Mouse (Mus musculus): ENCODE data around the gene Cinp. TPM values are rescaled to one million over a fixed set of nuclear protein-coding genes. Genes with fewer than 3 reads are reported as not detected.

Gene Cinp
- polyA plus RNA-seq, 1 experiment: 54.4 TPM

- Histone ChIP-seq H3K4me2 (ENCODE audit: low read depth) (no peak overlapping the region), H3ac (ENCODE audit: control insufficient read depth, insufficient read length) (no peak overlapping the region), H3K36me3 (ENCODE audit: control insufficient read depth, insufficient read depth) (no peaks in the 10 kb centered on the region), H3K79me2 (ENCODE audit: control insufficient read depth, insufficient read depth) (no peaks in the 10 kb centered on the region), H3K27me3 (ENCODE audit: control insufficient read depth, insufficient read depth, insufficient read length) (no peaks in the 10 kb centered on the region), H3K4me3 (no peak overlapping the region)
- no peak for TF ChIP-seq CEBPB (IDR thresholded peaks at IDR 0.05; ENCODE audit: insufficient read depth, poor library complexity, severe bottlenecking)
Observed at GRCm38 (mm10) chr12:110835182-110835581, 53.8 kb downstream of the Cinp start.

DNA sequence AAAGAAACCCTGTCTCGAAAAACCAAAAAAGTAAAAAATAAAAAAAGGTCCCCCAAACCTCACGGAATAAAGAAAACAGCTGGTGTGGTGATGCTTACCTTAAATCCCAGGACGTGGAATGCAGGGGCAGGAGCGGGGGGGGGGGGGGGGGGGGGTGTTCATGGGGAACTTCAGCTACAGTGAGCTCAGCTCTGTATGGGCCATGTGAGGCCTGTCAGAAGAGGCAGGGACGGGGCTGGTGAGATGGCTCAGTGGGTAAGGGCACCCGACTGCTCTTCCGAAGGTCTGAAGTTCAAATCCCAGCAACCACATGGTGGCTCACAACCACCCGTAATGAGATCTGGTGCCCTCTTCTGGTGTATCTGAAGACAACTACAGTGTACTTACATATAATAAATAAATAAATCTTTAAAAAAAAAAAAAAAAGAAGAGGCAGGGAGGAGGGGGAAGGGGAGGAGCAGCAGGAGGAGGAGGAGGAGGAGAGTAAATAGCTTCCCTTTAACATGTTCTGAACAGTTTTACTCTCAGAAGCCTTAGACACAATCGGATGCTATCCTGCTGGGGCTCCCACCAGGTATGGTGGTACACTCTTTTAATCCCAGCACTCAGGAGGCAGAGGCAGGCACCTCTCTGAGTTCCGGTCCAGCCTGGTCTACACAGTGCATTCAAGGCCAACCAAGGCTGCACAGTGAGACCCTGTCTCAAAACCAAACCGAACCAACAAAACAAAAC, 58.5 kb downstream of the Cinp start:
- H3K79me2 ChIP-seq (ENCODE audit: control insufficient read depth, insufficient read depth): no peaks in the 10 kb centered on the region
- no peak overlapping the region for H3ac ChIP-seq (ENCODE audit: control insufficient read depth, insufficient read length)
- no peaks in the 10 kb centered on the region for H3K27me3 ChIP-seq (ENCODE audit: control insufficient read depth, insufficient read depth, insufficient read length)
- H3K4me2 ChIP-seq (ENCODE audit: low read depth): no peak overlapping the region
- no peak overlapping the region for H3K4me3 ChIP-seq
- H3K36me3 ChIP-seq (ENCODE audit: control insufficient read depth, insufficient read depth): no peaks in the 10 kb centered on the region
- TF ChIP-seq MYOD1 (IDR thresholded peaks at IDR 0.05; ENCODE audit: control insufficient read depth in 1 of 3, insufficient read length in 2 of 3, low read depth in 2 of 3) (no peak), USF1 (IDR thresholded peaks at IDR 0.05; ENCODE audit: low read depth) (no peak), MYOG (IDR thresholded peaks at IDR 0.05; ENCODE audit: control insufficient read depth in 1 of 3, insufficient read depth in 1 of 3, insufficient read length in 2 of 3, low read depth in 2 of 3) (no peak), SRF (IDR thresholded peaks at IDR 0.05; ENCODE audit: control insufficient read depth, insufficient read length, low read depth) (no peak), MAX (IDR thresholded peaks at IDR 0.05; ENCODE audit: low read depth) (no peak), E2F4 (IDR thresholded peaks at IDR 0.05; ENCODE audit: insufficient read depth) (no peak), CEBPB (IDR thresholded peaks at IDR 0.05; ENCODE audit: insufficient read depth, poor library complexity, severe bottlenecking) (no peak), TCF3 (IDR thresholded peaks at IDR 0.05; ENCODE audit: insufficient read length, low read depth) (no peak), REST (IDR thresholded peaks at IDR 0.05; ENCODE audit: insufficient read depth, insufficient read length) (no peak), POLR2AphosphoS2 (IDR thresholded peaks at IDR 0.05; ENCODE audit: insufficient read length, low read depth) (no peak), TCF12 (IDR thresholded peaks at IDR 0.05; ENCODE audit: insufficient read depth, poor library complexity, severe bottlenecking) (no peak), POLR2A (IDR thresholded peaks at IDR 0.05; ENCODE audit: insufficient read length, low read depth) (no peak)

GRCm38 (mm10) chr12:110828908-110829307, 60.0 kb downstream of the Cinp start:
- Histone ChIP-seq H3K36me3 (ENCODE audit: control insufficient read depth, insufficient read depth) (no peaks in the 10 kb centered on the region), H3K79me2 (ENCODE audit: control insufficient read depth, insufficient read depth) (no peaks in the 10 kb centered on the region), H3K4me2 (ENCODE audit: low read depth) (no peak overlapping the region), H3K4me3 (no peak overlapping the region), H3K27me3 (ENCODE audit: control insufficient read depth, insufficient read depth, insufficient read length) (no peaks in the 10 kb centered on the region), H3ac (ENCODE audit: control insufficient read depth, insufficient read length) (no peak overlapping the region)
- TF ChIP-seq E2F4 (IDR thresholded peaks at IDR 0.05; ENCODE audit: insufficient read depth) (no peak), MYOG (IDR thresholded peaks at IDR 0.05; ENCODE audit: control insufficient read depth in 1 of 3, insufficient read depth in 1 of 3, insufficient read length in 2 of 3, low read depth in 2 of 3) (no peak), TCF12 (IDR thresholded peaks at IDR 0.05; ENCODE audit: insufficient read depth, poor library complexity, severe bottlenecking) (no peak), REST (IDR thresholded peaks at IDR 0.05; ENCODE audit: insufficient read depth, insufficient read length) (no peak), POLR2A (IDR thresholded peaks at IDR 0.05; ENCODE audit: insufficient read length, low read depth) (no peak), SRF (IDR thresholded peaks at IDR 0.05; ENCODE audit: control insufficient read depth, insufficient read length, low read depth) (no peak), USF1 (IDR thresholded peaks at IDR 0.05; ENCODE audit: low read depth) (no peak), CEBPB (IDR thresholded peaks at IDR 0.05; ENCODE audit: insufficient read depth, poor library complexity, severe bottlenecking) (no peak)

Other genes with a start within 250 kb of the Cinp start
- 0.05 TPM for gene 1700001K19Rik, start 206.5 kb downstream of the Cinp start, polyA plus RNA-seq (2012; fragmentation: generic; extraction: Trizol)
- gene Hsp90aa1, start 186.4 kb downstream of the Cinp start, polyA plus RNA-seq (2012; fragmentation: generic; extraction: Trizol): 110 TPM
- 13.9 TPM for gene Wdr20, start 151.2 kb downstream of the Cinp start, polyA plus RNA-seq (2012; fragmentation: generic; extraction: Trizol)
- 3.3 TPM for gene Mok, start 48.2 kb downstream of the Cinp start, polyA plus RNA-seq (2012; fragmentation: generic; extraction: Trizol)
- 3.1 TPM for gene Zfp839, start 38.9 kb downstream of the Cinp start, polyA plus RNA-seq (2012; fragmentation: generic; extraction: Trizol)
- gene Tecpr2, start 119 bp upstream of the Cinp start, polyA plus RNA-seq (2012; fragmentation: generic; extraction: Trizol): 4.2 TPM
- 11.5 TPM for gene Ankrd9, start 89.9 kb upstream of the Cinp start, polyA plus RNA-seq (2012; fragmentation: generic; extraction: Trizol)
- 9.4 TPM for gene Rcor1, start 150.2 kb upstream of the Cinp start, polyA plus RNA-seq (2012; fragmentation: generic; extraction: Trizol)

All from myocyte (in vitro differentiated cells).